ENCODE assay signal across 12 mouse cellular contexts in the genomic region with DNA sequence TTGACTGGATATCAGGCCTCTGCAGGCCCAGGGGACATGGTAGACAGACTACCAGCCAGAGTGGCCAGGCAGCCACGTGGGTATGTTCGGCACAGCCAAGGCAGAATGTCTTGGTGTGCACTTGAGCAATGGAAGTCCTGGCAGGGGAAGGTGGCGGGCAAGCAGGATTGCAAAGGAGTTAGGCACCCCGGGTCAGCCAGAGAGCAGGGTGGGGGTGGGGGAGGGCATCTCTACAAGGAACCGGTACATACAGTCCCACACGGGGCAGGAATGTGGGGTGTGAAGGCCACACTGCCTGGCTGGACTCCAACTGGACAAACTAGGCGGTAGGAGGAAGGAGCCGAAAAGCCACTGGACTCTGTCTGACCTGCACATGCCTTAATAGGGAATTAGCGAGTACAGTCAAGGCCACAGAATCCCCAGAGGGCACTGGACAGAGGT. TPM values are rescaled to one million over a fixed set of nuclear protein-coding genes. Genes with fewer than 3 reads are reported as not detected.
DNase-seq lines count a peak whose midpoint lies in the region; ATAC-seq and TF ChIP-seq lines count a peak whose summit lies in the region.
"Had no signal": no experiment of that assay in that cellular context is flagged by ENCODE, and none has a peak within 500 bp of the region (broad histone marks: within the 10 kb centered on the region; RNA-seq: fewer than 3 reads in every experiment).

No protein-coding gene starts in this region.

- no peak overlapping the region for H3K27ac ChIP-seq in lung, embryonic 14.5 days (ENCODE audit: low read depth)
- H3K27ac ChIP-seq in embryonic facial prominence, embryonic 10.5 days (replicated peaks): peak overlapping the region; percentile 3; the same call in 1 of the 2 replicates
- H3K27ac ChIP-seq: stomach, embryonic 15.5 days had no signal

- H3K36me3 ChIP-seq in lung, embryonic 14.5 days (ENCODE audit: insufficient read depth): no peaks in the 10 kb centered on the region
- H3K36me3 ChIP-seq in embryonic facial prominence, embryonic 10.5 days (replicated peaks): no peaks in the 10 kb centered on the region
- H3K36me3 ChIP-seq: stomach, embryonic 15.5 days had no signal

- no peak overlapping the region for H3K4me3 ChIP-seq in lung, embryonic 14.5 days (ENCODE audit: low read depth, low read length)
- no peak overlapping the region for H3K4me3 ChIP-seq in embryonic facial prominence, embryonic 10.5 days
- H3K4me3 ChIP-seq: stomach, embryonic 15.5 days had no signal

- ATAC-seq in lung, embryonic 14.5 days (ENCODE audit: insufficient read depth): no peak

- H3K27me3 ChIP-seq in lung, embryonic 14.5 days (ENCODE audit: insufficient read depth, low read length): peaks cover 32% of the 10 kb centered on the region
- H3K27me3 ChIP-seq in embryonic facial prominence, embryonic 10.5 days (replicated peaks; ENCODE audit: low read depth, poor library complexity, severe bottlenecking): peaks cover 78% of the 10 kb centered on the region

- 73% methylated on average over 9 of the region's 9 CpGs for WGBS in lung, embryonic 14.5 days
- WGBS in embryonic facial prominence, embryonic 10.5 days: 81% methylated on average over 9 of the region's 9 CpGs

- H3K4me1 ChIP-seq in lung, embryonic 14.5 days (ENCODE audit: insufficient read depth): 0 out of 2 replicates have a peak, but pooled peaks cover 6% of the 10 kb centered on the region
- H3K4me1 ChIP-seq in embryonic facial prominence, embryonic 10.5 days: peaks cover 36% of the 10 kb centered on the region

- no peak for TF ChIP-seq CTCF in lung, embryonic 14.5 days (IDR thresholded peaks at IDR 0.05; ENCODE audit: low read depth)

- H3K9ac ChIP-seq in lung, embryonic 14.5 days: no peak overlapping the region
- H3K9ac ChIP-seq: stomach, embryonic 15.5 days had no signal

- no peak overlapping the region for H3K4me2 ChIP-seq in lung, embryonic 14.5 days
- H3K4me2 ChIP-seq: stomach, embryonic 15.5 days had no signal

- H3K9me3 ChIP-seq in lung, embryonic 14.5 days (ENCODE audit: low read depth, low read length): no peaks in the 10 kb centered on the region
- H3K9me3 ChIP-seq in embryonic facial prominence, embryonic 10.5 days: no peaks in the 10 kb centered on the region
- H3K9me3 ChIP-seq: stomach, embryonic 15.5 days had no signal

- peak; percentile 14 for DNase-seq in lung, embryonic 14.5 days
- no peak for DNase-seq in lung, postnatal 4 days
- no peak for DNase-seq in embryonic facial prominence, embryonic 10.5 days (ENCODE audit: low spot score)
- peak; percentile 86 to 95 for DNase-seq in kidney, postnatal 25 days
- peak; percentile 80 for DNase-seq in testis, postnatal 10 days (ENCODE audit: low spot score)
- no peak for DNase-seq in layer of hippocampus, postnatal 10 days (ENCODE audit: low spot score in 2 of 2)
- no peak for DNase-seq in thymus, adult 18-20 months
- DNase-seq: cerebellum, adult 11-12 months had no signal

RNA-seq across cellular contexts. Expression of a gene that starts 3.8 kb away (rescaled TPM):
- 0.19 and 0.22 TPM in 2 replicates for polyA plus RNA-seq in lung, embryonic 14.5 days (2014; fragmentation: Nextera tagmentation; extraction: Ambion mirVana)
- not detected in 2 replicates for polyA plus RNA-seq in embryonic facial prominence, embryonic 10.5 days (2016; fragmentation: Nextera tagmentation; extraction: Ambion mirVana)
- not detected for total RNA-seq in layer of hippocampus, postnatal 10 days (2021)
- total RNA-seq: megakaryocyte progenitor cell, adult 5-6 weeks had no signal

RNA-seq across cellular contexts. Expression of a gene that starts 7.9 kb away (rescaled TPM):
- not detected in 2 replicates for polyA plus RNA-seq in lung, embryonic 14.5 days (2014; fragmentation: Nextera tagmentation; extraction: Ambion mirVana)
- not detected in 2 replicates for polyA plus RNA-seq in embryonic facial prominence, embryonic 10.5 days (2016; fragmentation: Nextera tagmentation; extraction: Ambion mirVana)
- total RNA-seq in layer of hippocampus, postnatal 10 days (2021): not detected
- total RNA-seq: left cerebral cortex, adult 8-10 months; megakaryocyte progenitor cell, adult 5-6 weeks had no signal
- polyA plus RNA-seq: forebrain, embryonic 14.5 days; stomach, embryonic 15.5 days had no signal

RNA-seq across cellular contexts. Expression of a gene that starts 47.7 kb away (rescaled TPM):
- not detected in 2 replicates for polyA plus RNA-seq in lung, embryonic 14.5 days (2014; fragmentation: Nextera tagmentation; extraction: Ambion mirVana)
- not detected in 2 replicates for polyA plus RNA-seq in embryonic facial prominence, embryonic 10.5 days (2016; fragmentation: Nextera tagmentation; extraction: Ambion mirVana)
- total RNA-seq in layer of hippocampus, postnatal 10 days (2021): not detected
- total RNA-seq: left cerebral cortex, adult 8-10 months; megakaryocyte progenitor cell, adult 5-6 weeks had no signal
- polyA plus RNA-seq: forebrain, embryonic 14.5 days; stomach, embryonic 15.5 days had no signal

Comparison
In these comparisons a context has a peak if more than half of its experiments do, and no peak if none do; other contexts are left out.
1. DNase-seq: peak in lung, embryonic 14.5 days (single experiment), kidney, postnatal 25 days (2 of 2) and testis, postnatal 10 days (single experiment); none in lung, postnatal 4 days (0 of 2), embryonic facial prominence, embryonic 10.5 days (single experiment), layer of hippocampus, postnatal 10 days (0 of 2) and thymus, adult 18-20 months (0 of 2).